Mouse (Mus musculus): ENCODE data around the gene Adamts15. TPM values are rescaled to one million over a fixed set of nuclear protein-coding genes. Genes with fewer than 3 reads are reported as not detected.

The Adamts15 gene
- polyA plus RNA-seq, 1 experiment from 2014 or later = 1.1 TPM

GRCm38 (mm10) chr9:30849444-30849843 is 72.8 kb downstream of the Adamts15 start:
- no peaks in the 10 kb centered on the region for H3K4me1 ChIP-seq (ENCODE audit: insufficient read depth)
- ATAC-seq = no peak
- no peak overlapping the region for H3K27ac ChIP-seq (ENCODE audit: low read depth)
- H3K9me3 ChIP-seq (ENCODE audit: low read length) = no peaks in the 10 kb centered on the region
- H3K36me3 ChIP-seq (replicated peaks; ENCODE audit: insufficient read depth, low read length) = no peaks in the 10 kb centered on the region
- no peaks in the 10 kb centered on the region for H3K27me3 ChIP-seq (ENCODE audit: insufficient read depth, low read length)
- TF ChIP-seq CTCF (IDR thresholded peaks at IDR 0.05; ENCODE audit: low read depth) (no peak), EP300 (IDR thresholded peaks at IDR 0.05; ENCODE audit: low read depth) (no peak)
- H3K9ac ChIP-seq (replicated peaks) = no peak overlapping the region
- WGBS (ENCODE audit: insufficient replicate concordance) = 78% methylated on average over 8 of the region's 8 CpGs
- H3K4me2 ChIP-seq (ENCODE audit: low read depth, low read length) = no peak overlapping the region
- no peak overlapping the region for H3K4me3 ChIP-seq (ENCODE audit: low read depth, low read length)
- DNase-seq = no peak

Other genes with a start within 250 kb of the Adamts15 start
- gene Adamts8, start 20.1 kb upstream of the Adamts15 start, polyA plus RNA-seq (2015; fragmentation: Nextera tagmentation; extraction: Ambion mirVana) = 0.05 and 0.06 TPM in 2 replicates
- 4.9 and 6.7 TPM in 2 replicates for gene Zbtb44, start 108.2 kb upstream of the Adamts15 start, polyA plus RNA-seq (2015; fragmentation: Nextera tagmentation; extraction: Ambion mirVana)
- 0.69 and 0.99 TPM in 2 replicates for gene St14, start 209.4 kb upstream of the Adamts15 start, polyA plus RNA-seq (2015; fragmentation: Nextera tagmentation; extraction: Ambion mirVana)